Mouse (Mus musculus) brown adipose tissue, adult 24 weeks (tissue): Measurements from ENCODE around the gene H2-Q6. TPM values are rescaled to one million over a fixed set of nuclear protein-coding genes. Genes with fewer than 3 reads are reported as not detected.
"Not testable (repeated sequence)": the region's sequence is repeated elsewhere in the genome, so short reads cannot be mapped to it uniquely, and the experiment has no call there.

Source experiments
- H3K27ac ChIP-seq: fragments of 200-500 bp; replicated peaks from 2 replicates; pipeline ENCODE4 v1.5.1; 2012; ENCODE audit warnings: low read depth, mild to moderate bottlenecking, low read length
- H3K4me1 ChIP-seq: fragments of 200-500 bp; 2 replicates; pipeline ENCODE4 v1.6.1; 2012; ENCODE audit warnings: low read length, mixed read lengths; ENCODE audit not compliant: control insufficient read depth, insufficient read depth, insufficient read length
- H3K4me3 ChIP-seq: fragments of 200-500 bp; 2 replicates; pipeline ENCODE4 v1.5.1; 2012; ENCODE audit warnings: low read depth, mild to moderate bottlenecking, low read length, moderate library complexity; ENCODE audit not compliant: insufficient read depth
- polyA plus RNA-seq: library from polyadenylated mRNA; stranded (reverse); fragments of >200 nt; gene quantifications from 2 replicates; pipeline ENCODE4 v1.2.4, GENCODE M21; 2012; ENCODE audit not compliant: missing spikeins, insufficient read depth, insufficient read length

The H2-Q6 gene
- polyA plus RNA-seq: 6.4 and 9.4 TPM in 2 replicates

- not testable (repeated sequence) for H3K4me1 ChIP-seq, H3K27ac ChIP-seq
- peak within 1 kb of the TSS; percentile 81 for H3K4me3 ChIP-seq
Observed at GRCm38 (mm10) chr17:35424624-35425416, at the start of gene H2-Q6. TSS of gene H2-Q6 (plus strand) at chr17:35424850.

DNA sequence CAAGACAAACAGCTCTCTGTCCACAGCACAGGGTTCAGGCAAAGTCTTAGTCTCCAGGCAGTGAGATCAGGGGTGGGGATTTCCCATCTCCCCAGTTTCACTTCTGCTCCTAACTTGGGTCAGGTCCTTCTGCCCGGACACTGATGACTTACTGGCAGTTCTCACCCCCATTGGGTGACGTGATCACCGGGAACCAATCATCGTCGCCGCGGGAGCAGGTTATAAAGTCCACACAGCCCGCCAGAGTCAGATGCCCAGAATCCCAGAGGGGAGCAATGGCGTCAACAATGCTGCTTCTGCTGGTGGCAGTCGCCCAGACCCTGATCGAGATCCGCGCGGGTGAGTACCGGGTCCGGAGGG is 45.3 kb upstream of the H2-Q6 start, which contains the start of gene H2-Q4:
TSS of gene H2-Q4 (plus strand) at position 249 of the 360 bp plus-strand sequence.
- H3K4me1 ChIP-seq: no peaks in the 10 kb centered on the region
- peak within 1 kb of the TSS; percentile 87 for H3K27ac ChIP-seq
- peak within 1 kb of the TSS; percentile 99 for H3K4me3 ChIP-seq

- Histone ChIP-seq H3K4me1 (no peaks in the 10 kb centered on the region), H3K4me3 (peak overlapping the region; percentile 99), H3K27ac (peak overlapping the region; percentile 69)
Observed at GRCm38 (mm10) chr17:35379729-35380451, 44.8 kb upstream of the H2-Q6 start.

- H3K4me3 ChIP-seq, H3K4me1 ChIP-seq: not testable (repeated sequence)
Observed at GRCm38 (mm10) chr17:35389796-35390195, 34.9 kb upstream of the H2-Q6 start.

GRCm38 (mm10) chr17:35392671-35393070 is 32.0 kb upstream of the H2-Q6 start:
- H3K4me1 ChIP-seq, H3K27ac ChIP-seq, H3K4me3 ChIP-seq: not testable (repeated sequence)

More at GRCm38 (mm10) chr17:35389796-35390195, 34.9 kb upstream of the H2-Q6 start:
- H3K27ac ChIP-seq: not testable (repeated sequence)

DNA sequence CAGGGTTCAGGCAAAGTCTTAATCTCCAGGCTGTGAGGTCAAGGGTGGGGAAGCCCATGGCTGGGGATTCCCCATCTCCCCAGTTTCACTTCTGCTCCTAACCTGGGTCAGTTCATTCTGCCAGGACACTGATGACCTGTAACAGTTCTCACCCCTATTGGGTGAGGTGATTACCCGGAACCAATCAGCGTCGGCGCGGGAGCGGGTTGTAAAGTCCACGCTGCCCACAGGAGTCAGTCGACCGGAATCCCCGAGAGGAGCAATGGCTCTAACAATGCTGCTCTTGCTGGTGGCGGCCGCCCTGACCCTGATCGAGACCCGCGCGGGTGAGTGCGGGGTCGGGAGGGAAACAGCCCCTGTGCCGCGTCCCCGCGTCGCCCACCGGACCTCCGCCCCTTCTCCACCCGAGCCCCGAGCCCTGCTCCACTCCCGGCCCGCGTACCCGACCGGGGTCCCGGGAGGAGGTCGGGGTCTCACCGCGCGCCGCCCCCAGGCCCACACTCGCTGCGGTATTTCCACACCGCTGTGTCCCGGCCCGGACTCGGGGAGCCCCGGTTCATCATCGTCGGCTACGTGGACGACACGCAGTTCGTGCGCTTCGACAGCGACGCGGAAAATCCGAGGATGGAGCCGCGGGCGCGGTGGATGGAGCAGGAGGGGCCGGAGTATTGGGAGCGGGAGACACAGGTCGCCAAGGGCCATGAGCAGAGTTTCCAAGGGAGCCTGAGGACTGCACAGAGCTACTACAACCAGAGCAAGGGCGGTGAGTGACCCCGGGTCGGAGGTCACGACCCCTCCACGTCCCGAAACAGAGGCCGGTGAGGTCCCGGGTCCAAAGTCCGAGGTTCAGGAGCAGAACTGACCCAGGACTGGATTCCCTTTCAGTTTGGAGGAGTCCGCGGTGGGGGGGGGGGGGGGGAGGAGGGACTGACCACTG is 30.5 kb upstream of the H2-Q6 start:
- H3K4me1 ChIP-seq, H3K27ac ChIP-seq: not testable (repeated sequence)
- H3K4me3 ChIP-seq: peak overlapping the region; percentile 64

- not testable (repeated sequence) for H3K27ac ChIP-seq, H3K4me3 ChIP-seq, H3K4me1 ChIP-seq
Observed at GRCm38 (mm10) chr17:35396956-35397355, 27.7 kb upstream of the H2-Q6 start.

- H3K4me1 ChIP-seq, H3K4me3 ChIP-seq, H3K27ac ChIP-seq: not testable (repeated sequence)
Observed at GRCm38 (mm10) chr17:35413057-35413456, 11.6 kb upstream of the H2-Q6 start.

- not testable (repeated sequence) for H3K27ac ChIP-seq, H3K4me3 ChIP-seq, H3K4me1 ChIP-seq
Observed at GRCm38 (mm10) chr17:35415273-35416129, 9.1 kb upstream of the H2-Q6 start.

DNA sequence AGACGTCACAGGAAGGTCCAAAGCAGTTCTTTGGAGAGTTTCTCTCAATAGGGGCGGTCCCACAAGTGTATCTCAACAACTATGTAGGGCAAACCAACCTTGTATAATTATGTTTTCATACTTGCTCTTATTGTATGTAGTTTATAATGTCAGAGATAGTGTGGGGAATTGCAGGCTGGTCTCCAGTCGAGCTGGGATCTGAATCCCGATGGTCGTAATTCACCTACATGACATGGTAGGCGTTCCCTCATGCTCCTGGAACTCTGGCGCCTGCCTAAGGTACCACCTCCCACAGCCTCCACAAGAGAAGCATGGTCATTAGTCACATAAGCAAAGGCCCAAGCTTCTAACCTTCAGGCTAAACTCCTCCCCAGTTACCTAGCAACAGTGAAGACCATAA is 5.9 kb upstream of the H2-Q6 start:
- Histone ChIP-seq H3K4me3 (no peak overlapping the region), H3K27ac (no peak overlapping the region), H3K4me1 (no peaks in the 10 kb centered on the region)

- H3K27ac ChIP-seq, H3K4me1 ChIP-seq, H3K4me3 ChIP-seq: not testable (repeated sequence)
Observed at GRCm38 (mm10) chr17:35419564-35419963, 5.1 kb upstream of the H2-Q6 start.

GRCm38 (mm10) chr17:35420206-35420810 is 4.3 kb upstream of the H2-Q6 start:
- H3K27ac ChIP-seq, H3K4me1 ChIP-seq, H3K4me3 ChIP-seq: not testable (repeated sequence)

DNA sequence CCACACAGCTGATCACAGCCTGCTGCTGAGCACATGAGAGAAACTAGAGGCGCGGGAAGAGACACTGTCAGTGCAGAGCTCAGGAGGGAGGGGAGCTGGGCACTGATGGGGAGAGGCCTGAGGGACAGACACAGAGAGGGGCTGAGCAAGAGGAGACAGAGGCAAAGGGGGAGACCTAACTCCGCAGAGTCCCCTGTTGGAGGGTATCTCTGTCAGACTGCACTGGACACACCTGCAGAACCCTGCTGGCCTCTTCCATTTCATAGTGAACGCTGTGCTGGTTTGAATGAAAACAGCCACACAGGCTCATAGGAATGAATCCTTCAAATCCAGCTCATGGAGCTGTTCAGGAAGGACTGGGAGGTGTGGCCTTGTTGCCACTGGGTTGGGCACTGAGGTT is 3.3 kb upstream of the H2-Q6 start:
- not testable (repeated sequence) for H3K4me1 ChIP-seq, H3K27ac ChIP-seq, H3K4me3 ChIP-seq

GRCm38 (mm10) chr17:35422360-35422759 is 2.3 kb upstream of the H2-Q6 start:
- H3K4me3 ChIP-seq, H3K27ac ChIP-seq, H3K4me1 ChIP-seq: not testable (repeated sequence)
